In the genomic region with DNA sequence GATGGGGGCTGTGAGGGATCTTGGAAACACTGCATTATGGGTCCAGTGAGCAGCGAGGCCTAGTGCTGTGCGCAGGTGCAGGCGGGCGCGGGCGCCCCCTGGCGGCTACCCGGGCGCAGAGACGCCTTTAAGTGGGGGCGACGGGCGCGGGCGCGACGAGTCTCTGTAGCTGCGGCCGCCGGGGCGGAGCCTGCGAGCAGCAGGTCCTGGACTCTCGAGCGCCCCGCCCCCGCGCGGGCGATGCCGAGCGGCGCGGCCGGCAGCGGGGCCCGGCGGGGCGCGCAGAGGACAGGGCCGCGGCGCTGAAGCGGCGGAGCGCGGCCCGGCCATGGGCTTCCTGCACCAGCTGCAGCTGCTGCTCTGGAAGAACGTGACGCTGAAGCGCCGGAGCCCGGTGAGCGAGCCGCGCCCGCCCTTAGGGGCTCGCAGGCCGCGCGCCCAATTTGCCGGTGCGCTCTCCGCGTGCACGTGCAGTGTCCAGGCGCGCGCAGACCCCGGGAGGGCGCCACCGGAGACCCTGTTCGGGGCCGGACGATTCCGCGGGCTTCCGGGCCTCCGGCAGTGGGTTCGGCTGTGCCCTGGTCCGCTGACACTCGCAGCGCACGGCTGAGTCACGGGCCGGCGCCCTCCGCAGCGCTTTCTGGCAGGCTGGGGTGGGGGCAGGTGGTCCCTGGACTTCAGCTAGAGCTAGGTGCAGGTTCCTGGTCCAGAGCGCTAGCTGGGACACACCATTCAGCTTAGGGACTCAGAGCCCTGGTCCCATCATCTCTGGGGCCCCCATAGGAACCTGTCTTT, we compare ENCODE assay signal across 8 mouse cellular contexts. TPM values are rescaled to one million over a fixed set of nuclear protein-coding genes. Genes with fewer than 3 reads are reported as not detected.
A peak's percentile ranks its signal among the peaks of the same experiment; 100 is the strongest.
DNase-seq lines count a peak whose midpoint lies in the region; ATAC-seq and TF ChIP-seq lines count a peak whose summit lies in the region.

Gene Abca2, plus strand, starts transcription at position 262 of the 795 bp plus-strand sequence.

- H3ac ChIP-seq in myocyte (ENCODE audit: control insufficient read depth, insufficient read length), result peak within 1 kb of the TSS; percentile 21

- TF ChIP-seq CTCF in liver, adult 2 months (IDR thresholded peaks at IDR 0.05; ENCODE audit: low read depth, low read length), result peak; percentile 83

- under 1% methylated on average over 83 of the region's 89 CpGs for WGBS in heart, embryonic 11.5 days (ENCODE audit: insufficient replicate concordance)
- under 1% methylated on average over 81 of the region's 89 CpGs for WGBS in kidney, embryonic 16.5 days
- WGBS in liver, adult 2 months, result under 1% methylated on average over 89 of the region's 89 CpGs

- H3K4me3 ChIP-seq in heart, embryonic 11.5 days (ENCODE audit: low read depth, low read length), result peak within 1 kb of the TSS; percentile 69
- peak within 1 kb of the TSS; percentile 74 for H3K4me3 ChIP-seq in kidney, embryonic 16.5 days (ENCODE audit: low read length)
- H3K4me3 ChIP-seq in liver, adult 2 months (ENCODE audit: insufficient read depth, low read depth, low read length), result peak within 1 kb of the TSS; percentile 74
- peak within 1 kb of the TSS; percentile 10 for H3K4me3 ChIP-seq in myocyte

- peak; percentile 73 for ATAC-seq in erythroblast, adult 5-6 weeks (replicated peaks; ENCODE audit: low FRiP score, poor library complexity, severe bottlenecking)
- peak; percentile 76 for ATAC-seq in heart, embryonic 11.5 days (replicated peaks; ENCODE audit: insufficient number of reproducible peaks, low FRiP score, low TSS enrichment)
- peak; percentile 82 for ATAC-seq in kidney, embryonic 16.5 days (ENCODE audit: low FRiP score, low TSS enrichment)

- peak within 1 kb of the TSS; percentile 91 for H3K4me2 ChIP-seq in heart, embryonic 11.5 days
- H3K4me2 ChIP-seq in kidney, embryonic 16.5 days (replicated peaks; ENCODE audit: low read depth, low read length), result peak within 1 kb of the TSS; percentile 90
- H3K4me2 ChIP-seq in myocyte (ENCODE audit: low read depth), result peak within 1 kb of the TSS; percentile 86

- peak; percentile 97 to 98 for DNase-seq in B cell, adult 2 months
- peak; percentile 97 for DNase-seq in brain, adult 2 months (ENCODE audit: low read depth, low spot score)
- peak; percentile 62 for DNase-seq in liver, adult 2 months (ENCODE audit: extremely low read depth, low read depth, low spot score)
- DNase-seq in splenic B cell, adult 2 months (ENCODE audit: low read depth, low spot score), result peak; percentile 95

- peaks cover 6% of the 10 kb centered on the region; the same call in 1 of the 2 replicates for H3K79me2 ChIP-seq in liver, adult 2 months (ENCODE audit: control insufficient read depth, insufficient read depth, low read length)
- H3K79me2 ChIP-seq in myocyte (ENCODE audit: control insufficient read depth, insufficient read depth), result no peaks in the 10 kb centered on the region

- no peaks in the 10 kb centered on the region for H3K9me3 ChIP-seq in heart, embryonic 11.5 days (replicated peaks; ENCODE audit: control insufficient read depth, low read length)
- H3K9me3 ChIP-seq in kidney, embryonic 16.5 days (ENCODE audit: low read length), result no peaks in the 10 kb centered on the region

- no peaks in the 10 kb centered on the region for H3K36me3 ChIP-seq in heart, embryonic 11.5 days (ENCODE audit: control insufficient read depth, insufficient read depth, low read length)
- H3K36me3 ChIP-seq in kidney, embryonic 16.5 days (ENCODE audit: insufficient read depth, low read length), result no peaks in the 10 kb centered on the region
- no peaks in the 10 kb centered on the region for H3K36me3 ChIP-seq in liver, adult 2 months (ENCODE audit: control insufficient read depth, insufficient read depth, low read length)
- no peaks in the 10 kb centered on the region for H3K36me3 ChIP-seq in myocyte (ENCODE audit: control insufficient read depth, insufficient read depth)
- H3K36me3 ChIP-seq in splenic B cell, adult 2 months (ENCODE audit: control insufficient read depth, insufficient read depth, low read length, poor library complexity, severe bottlenecking), result no peaks in the 10 kb centered on the region; the same call in 1 of the 2 replicates

- H3K4me1 ChIP-seq in heart, embryonic 11.5 days (ENCODE audit: control insufficient read depth, insufficient read depth, low read length), result no peaks in the 10 kb centered on the region; the same call in 1 of the 2 replicates
- peaks cover 32% of the 10 kb centered on the region for H3K4me1 ChIP-seq in kidney, embryonic 16.5 days (ENCODE audit: insufficient read depth, low read length)
- peaks cover 3% of the 10 kb centered on the region; the same call in 1 of the 2 replicates for H3K4me1 ChIP-seq in liver, adult 2 months (ENCODE audit: control insufficient read depth, insufficient read depth, low read length)

- no peak for TF ChIP-seq POLR2A in liver, adult 2 months (IDR thresholded peaks at IDR 0.05; ENCODE audit: extremely low read depth, insufficient read depth, low read length)
- peak; percentile 45 for TF ChIP-seq POLR2A in myocyte (IDR thresholded peaks at IDR 0.05; ENCODE audit: insufficient read length, low read depth)

- peak within 1 kb of the TSS; percentile 73 for H3K9ac ChIP-seq in heart, embryonic 11.5 days (ENCODE audit: low read depth, low read length)
- H3K9ac ChIP-seq in kidney, embryonic 16.5 days (replicated peaks; ENCODE audit: low read length), result peak within 1 kb of the TSS; percentile 87
- H3K9ac ChIP-seq in liver, adult 2 months (ENCODE audit: low read depth, low read length), result peak within 1 kb of the TSS; percentile 88

- no peak within 1 kb of the TSS for H3K27ac ChIP-seq in heart, embryonic 11.5 days (ENCODE audit: low read depth, low read length)
- H3K27ac ChIP-seq in kidney, embryonic 16.5 days (ENCODE audit: low read length), result peak within 1 kb of the TSS; percentile 66
- H3K27ac ChIP-seq in liver, adult 2 months (replicated peaks; ENCODE audit: insufficient read depth, low read depth, low read length), result no peak within 1 kb of the TSS

- peaks cover 55% of the 10 kb centered on the region for H3K27me3 ChIP-seq in heart, embryonic 11.5 days (ENCODE audit: control insufficient read depth, insufficient read depth, low read length)
- peaks cover 16% of the 10 kb centered on the region; the same call in 1 of the 2 replicates for H3K27me3 ChIP-seq in kidney, embryonic 16.5 days (ENCODE audit: insufficient read depth, low read length)
- no peaks in the 10 kb centered on the region for H3K27me3 ChIP-seq in liver, adult 2 months (ENCODE audit: control insufficient read depth, insufficient read depth, low read length)
- H3K27me3 ChIP-seq in myocyte (ENCODE audit: control insufficient read depth, insufficient read depth, insufficient read length), result peaks cover 15% of the 10 kb centered on the region
- H3K27me3 ChIP-seq in splenic B cell, adult 2 months (ENCODE audit: control insufficient read depth, insufficient read depth, low read length, poor library complexity, severe bottlenecking), result no peaks in the 10 kb centered on the region

TF ChIP-seq in myocyte, 11 proteins besides CTCF, POLR2A, EP300 and RAD21:
- TF ChIP-seq TCF12 (IDR thresholded peaks at IDR 0.05; ENCODE audit: insufficient read depth, poor library complexity, severe bottlenecking), result no peak
- TF ChIP-seq E2F4 (IDR thresholded peaks at IDR 0.05; ENCODE audit: insufficient read depth), result no peak
- TF ChIP-seq USF1 (IDR thresholded peaks at IDR 0.05; ENCODE audit: low read depth), result no peak
- TF ChIP-seq REST (IDR thresholded peaks at IDR 0.05; ENCODE audit: insufficient read depth, insufficient read length), result no peak
- peak in 2 of 3 experiments; percentile 28 to 52 for TF ChIP-seq MYOG (IDR thresholded peaks at IDR 0.05; ENCODE audit: control insufficient read depth in 1 of 3, insufficient read depth in 1 of 3, insufficient read length in 2 of 3, low read depth in 2 of 3)
- TF ChIP-seq MAX (IDR thresholded peaks at IDR 0.05; ENCODE audit: low read depth), result no peak
- peak; percentile 38 for TF ChIP-seq POLR2AphosphoS2 (IDR thresholded peaks at IDR 0.05; ENCODE audit: insufficient read length, low read depth)
- TF ChIP-seq SRF (IDR thresholded peaks at IDR 0.05; ENCODE audit: control insufficient read depth, insufficient read length, low read depth), result no peak
- peak in 2 of 3 experiments; percentile 55 to 64 for TF ChIP-seq MYOD1 (IDR thresholded peaks at IDR 0.05; ENCODE audit: control insufficient read depth in 1 of 3, insufficient read length in 2 of 3, low read depth in 2 of 3)
- no peak for TF ChIP-seq CEBPB (IDR thresholded peaks at IDR 0.05; ENCODE audit: insufficient read depth, poor library complexity, severe bottlenecking)
TF ChIP-seq in myocyte: peak in this region for 3.

RNA-seq across cellular contexts. Expression of gene Abca2, which starts in this region (rescaled TPM):
- total RNA-seq in erythroblast, adult 5-6 weeks (2015; ENCODE audit: low replicate concordance), result 7.7 and 16.7 TPM in 2 replicates
- 4.5 and 7.3 TPM in 2 replicates for total RNA-seq in erythroblast, adult 5-6 weeks (2017; ENCODE audit: low replicate concordance)
- polyA plus RNA-seq in heart, embryonic 11.5 days (2014; fragmentation: Nextera tagmentation; extraction: Ambion mirVana), result 2.0 and 3.4 TPM in 2 replicates
- polyA plus RNA-seq in kidney, embryonic 16.5 days (2015; fragmentation: Nextera tagmentation; extraction: Ambion mirVana), result 12.7 and 14.3 TPM in 2 replicates
- total RNA-seq in liver, adult 2 months (2014; rRNA removed), result 11.1 and 13.4 TPM in 2 replicates
- 40.9 and 48.7 TPM in 2 replicates for polyA plus RNA-seq in liver, adult 2 months (2012; rRNA removed)
- polyA plus RNA-seq in myocyte (2012; fragmentation: generic; extraction: Trizol), result 9.8 TPM

Comparison
In these comparisons a context has a peak if more than half of its experiments do, and no peak if none do; other contexts are left out.
1. H3K4me3 ChIP-seq: peak in every context shown above with its lines; median percentile 74 in kidney, embryonic 16.5 days; 74 in liver, adult 2 months; 69 in heart, embryonic 11.5 days; 10 in myocyte.